Mouse (Mus musculus): ENCODE measurements around the gene Rchy1. TPM values are rescaled to one million over a fixed set of nuclear protein-coding genes. Genes with fewer than 3 reads are reported as not detected.

Rchy1 gene
- total and polyA plus RNA-seq, 2 experiments from 2014 or later, result 36.2 to 66.8 TPM

GRCm38 (mm10) chr5:91911384-91912106 lies 51.3 kb downstream of the Rchy1 start:
- TF ChIP-seq CTCF (IDR thresholded peaks at IDR 0.05), result no peak
- Histone ChIP-seq H3K27ac (ENCODE audit: low read depth, low read length) (no peak overlapping the region), H3K27me3 (ENCODE audit: insufficient read depth, low read length) (no peaks in the 10 kb centered on the region), H3K36me3 (ENCODE audit: insufficient read depth, low read length) (no peaks in the 10 kb centered on the region), H3K4me3 (ENCODE audit: low read depth, low read length) (no peak overlapping the region), H3K4me2 (ENCODE audit: low read depth, low read length, poor library complexity, severe bottlenecking) (no peak overlapping the region), H3K9ac (replicated peaks; ENCODE audit: low read length, poor library complexity, severe bottlenecking) (no peak overlapping the region), H3K9me3 (ENCODE audit: low read length) (no peaks in the 10 kb centered on the region), H3K4me1 (ENCODE audit: insufficient read depth, low read length) (no peaks in the 10 kb centered on the region)
- ATAC-seq (ENCODE audit: low FRiP score), result no peak
- DNase-seq (ENCODE audit: low spot score), result peak; percentile 39
- 73% methylated on average over 13 of the region's 13 CpGs for WGBS

- no peaks in the 10 kb centered on the region for H3K36me3 ChIP-seq (ENCODE audit: insufficient read depth, low read length)
- H3K27me3 ChIP-seq (ENCODE audit: insufficient read depth, low read length), result no peaks in the 10 kb centered on the region
- no peak overlapping the region for H3K4me2 ChIP-seq (ENCODE audit: low read depth, low read length, poor library complexity, severe bottlenecking)
- H3K27ac ChIP-seq (ENCODE audit: low read depth, low read length), result no peak overlapping the region
- no peak overlapping the region for H3K4me3 ChIP-seq (ENCODE audit: low read depth, low read length)
- no peak for DNase-seq (ENCODE audit: low spot score)
- 95% methylated on average over 4 of the region's 4 CpGs for WGBS
- ATAC-seq (ENCODE audit: low FRiP score), result no peak
- no peak for TF ChIP-seq CTCF (IDR thresholded peaks at IDR 0.05)
- H3K9me3 ChIP-seq (ENCODE audit: low read length), result no peaks in the 10 kb centered on the region
- H3K4me1 ChIP-seq (ENCODE audit: insufficient read depth, low read length), result no peaks in the 10 kb centered on the region
- H3K9ac ChIP-seq (replicated peaks; ENCODE audit: low read length, poor library complexity, severe bottlenecking), result no peak overlapping the region
Observed at GRCm38 (mm10) chr5:91910616-91911015, 52.3 kb downstream of the Rchy1 start.

- no peak overlapping the region for H3K9ac ChIP-seq (replicated peaks; ENCODE audit: low read length, poor library complexity, severe bottlenecking)
- ATAC-seq (ENCODE audit: low FRiP score), result 0 out of 2 replicates have a peak, but pooled peaks have one; percentile 39
- TF ChIP-seq CTCF (IDR thresholded peaks at IDR 0.05), result no peak
Observed at GRCm38 (mm10) chr5:91909010-91909620, 53.8 kb downstream of the Rchy1 start.

More at GRCm38 (mm10) chr5:91909010-91909620, 53.8 kb downstream of the Rchy1 start:
- WGBS, result 36% methylated on average over 10 of the region's 10 CpGs
- Histone ChIP-seq H3K9me3 (ENCODE audit: low read length) (no peaks in the 10 kb centered on the region), H3K36me3 (ENCODE audit: insufficient read depth, low read length) (no peaks in the 10 kb centered on the region), H3K4me1 (ENCODE audit: insufficient read depth, low read length) (no peaks in the 10 kb centered on the region), H3K4me2 (ENCODE audit: low read depth, low read length, poor library complexity, severe bottlenecking) (no peak overlapping the region), H3K27me3 (ENCODE audit: insufficient read depth, low read length) (no peaks in the 10 kb centered on the region), H3K27ac (ENCODE audit: low read depth, low read length) (no peak overlapping the region), H3K4me3 (ENCODE audit: low read depth, low read length) (no peak overlapping the region)
- DNase-seq (ENCODE audit: low spot score), result peak; percentile 42

Other genes starting within 250 kb of the Rchy1 start
- 0.38 and 0.55 TPM in 2 replicates for gene Odaph, start 24.4 kb upstream of the Rchy1 start, total RNA-seq (2014; rRNA removed)
- 0.35 and 0.38 TPM in 2 replicates for gene Odaph, start 24.4 kb upstream of the Rchy1 start, polyA plus RNA-seq (2015; fragmentation: Nextera tagmentation; extraction: Ambion mirVana)
- gene Cdkl2, start 80.8 kb upstream of the Rchy1 start, total RNA-seq (2014; rRNA removed), result 20.3 and 26.1 TPM in 2 replicates
- gene Cdkl2, start 80.8 kb upstream of the Rchy1 start, polyA plus RNA-seq (2015; fragmentation: Nextera tagmentation; extraction: Ambion mirVana), result 32.4 and 33.8 TPM in 2 replicates
- 167 and 221 TPM in 2 replicates for gene G3bp2, start 120.7 kb upstream of the Rchy1 start, total RNA-seq (2014; rRNA removed)
- gene G3bp2, start 120.7 kb upstream of the Rchy1 start, polyA plus RNA-seq (2015; fragmentation: Nextera tagmentation; extraction: Ambion mirVana), result 280 and 303 TPM in 2 replicates
- 22.4 and 23.6 TPM in 2 replicates for gene Uso1, start 174.9 kb upstream of the Rchy1 start, total RNA-seq (2014; rRNA removed)
- 25.9 and 27.0 TPM in 2 replicates for gene Uso1, start 174.9 kb upstream of the Rchy1 start, polyA plus RNA-seq (2015; fragmentation: Nextera tagmentation; extraction: Ambion mirVana)

Data from midbrain, postnatal 0 days (tissue).